In genomic region chr2:57156814-57157213, GRCm38 (mm10) we compare ENCODE assay signal across 23 mouse cellular contexts. TPM values are rescaled to one million over a fixed set of nuclear protein-coding genes. Genes with fewer than 3 reads are reported as not detected.
DNase-seq lines count a peak whose midpoint lies in the region; ATAC-seq and TF ChIP-seq lines count a peak whose summit lies in the region.
"Had no signal": no experiment of that assay in that cellular context is flagged by ENCODE, and none has a peak within 500 bp of the region (broad histone marks: within the 10 kb centered on the region; RNA-seq: fewer than 3 reads in every experiment).

No protein-coding gene starts in this region.

- no peak overlapping the region for H3K27ac ChIP-seq in kidney, adult 2 months (ENCODE audit: insufficient read depth, low read depth, low read length)
- H3K27ac ChIP-seq: heart, embryonic 15.5 days; limb, embryonic 12.5 days; liver, embryonic 15.5 days; neural tube, embryonic 12.5 days; stomach, embryonic 15.5 days had no signal

- no peak for TF ChIP-seq POLR2A in kidney, adult 2 months (IDR thresholded peaks at IDR 0.05; ENCODE audit: low read depth, low read length)

- peak; percentile 23 for DNase-seq in kidney, adult 2 months
- DNase-seq in kidney, postnatal 14 days: no peak
- peak; percentile 65 for DNase-seq in NIH3T3 (ENCODE audit: low read depth)
- peak; percentile 29 for DNase-seq in adrenal gland, postnatal 14 days
- peak; percentile 41 for DNase-seq in gonadal fat pad, adult 2 months (ENCODE audit: low read depth)
- no peak for DNase-seq in retina, embryonic 14.5 days (ENCODE audit: low spot score)
- DNase-seq in spleen, postnatal 36 days (ENCODE audit: low spot score in 2 of 2): no peak
- DNase-seq: cerebellum, adult 8-10 months; cerebellum, postnatal 25 days; kidney, postnatal 10 days; lung, embryonic 14.5 days; right cerebral cortex, postnatal 4 days; thymus, postnatal 14 days had no signal

- H3K27me3 ChIP-seq in kidney, adult 2 months (replicated peaks; ENCODE audit: control insufficient read depth, insufficient read depth, low read length): no peaks in the 10 kb centered on the region
- H3K27me3 ChIP-seq: heart, embryonic 15.5 days; limb, embryonic 12.5 days; liver, embryonic 15.5 days; neural tube, embryonic 12.5 days; stomach, embryonic 15.5 days had no signal

- no peak for TF ChIP-seq CTCF in kidney, adult 2 months (conservative IDR thresholded peaks at IDR 0.05; ENCODE audit: insufficient read depth, insufficient read length, low read depth, low read length)

- no peaks in the 10 kb centered on the region for H3K36me3 ChIP-seq in kidney, adult 2 months (ENCODE audit: control insufficient read depth, insufficient read depth, low read length)
- H3K36me3 ChIP-seq: G1E; heart, embryonic 15.5 days; limb, embryonic 12.5 days; liver, embryonic 15.5 days; neural tube, embryonic 12.5 days; stomach, embryonic 15.5 days had no signal

- no peaks in the 10 kb centered on the region for H3K4me1 ChIP-seq in kidney, adult 2 months (ENCODE audit: control insufficient read depth, insufficient read depth, low read length)
- H3K4me1 ChIP-seq: limb, embryonic 12.5 days; liver, embryonic 15.5 days; neural tube, embryonic 12.5 days; stomach, embryonic 15.5 days had no signal

- no peak for ATAC-seq in inflammation-experienced regulatory T-cells, adult 6 months
- ATAC-seq: forebrain, embryonic 16.5 days; intestine, postnatal 0 days; midbrain, embryonic 16.5 days had no signal

- WGBS in kidney, adult 2 months: 44% methylated on average over 9 of the region's 9 CpGs

- no peak overlapping the region for H3K4me3 ChIP-seq in kidney, adult 2 months (ENCODE audit: insufficient read depth, low read depth, low read length)
- H3K4me3 ChIP-seq: heart, embryonic 15.5 days; limb, embryonic 12.5 days; liver, embryonic 15.5 days; neural tube, embryonic 12.5 days; stomach, embryonic 15.5 days had no signal

RNA-seq across cellular contexts. Expression of gene Nr4a2, which starts 33.0 kb away (rescaled TPM):
- polyA plus RNA-seq in kidney, adult 2 months (2012; rRNA removed): 0.33 and 1.0 TPM in 2 replicates
- total RNA-seq in adrenal gland, postnatal 14 days (2021): 6.8 and 48.2 TPM in 2 replicates
- 0.74 and 1.6 TPM in 2 replicates for polyA plus RNA-seq in gonadal fat pad, adult 2 months (2012; rRNA removed)
- 10 to 100 TPM in 1 of 3 experiments, 1 to 10 TPM in 2; 2.2 to 14.5 (median 3.7) TPM for polyA plus RNA-seq in inflammation-experienced regulatory T-cells, adult 6 months (2017; shearing (Covaris generic))

Comparison
In these comparisons a context has a peak if more than half of its experiments do, and no peak if none do; other contexts are left out.
1. DNase-seq: peak in kidney, adult 2 months (single experiment), NIH3T3 (single experiment), adrenal gland, postnatal 14 days (single experiment) and gonadal fat pad, adult 2 months (single experiment); none in kidney, postnatal 14 days (single experiment), retina, embryonic 14.5 days (single experiment) and spleen, postnatal 36 days (0 of 2).